Mouse (Mus musculus) left cerebral cortex, postnatal 14 days (tissue): Measurements from ENCODE around the gene Slc6a3. TPM values are rescaled to one million over a fixed set of nuclear protein-coding genes. Genes with fewer than 3 reads are reported as not detected.

Experiments
- DNase-seq, 2 experiments: peaks; one replicate each; pipeline ENCODE4 v3.0.0; 2021 to 2022; ENCODE audit warnings: low spot score in 2 of 2, mixed read lengths in 1 of 2
- intact Hi-C: fragments of 180-260 bp; cut with DNase I; formaldehyde crosslinking; loops from one replicate; pipeline ENCODE4 v1.15.1; 2025
- long read RNA-seq, 2 experiments: library from polyadenylated mRNA; stranded (forward); transcript quantifications; one replicate each; pipeline ENCODE4 v2.0.0; 2021
- total RNA-seq, 2 experiments: library from RNA; stranded (reverse); gene quantifications; 2 replicates each; pipeline ENCODE4 v1.2.3; 2021

Slc6a3 gene
- under 1 TPM in 1 of 2 experiments, not detected in 1; 0.25 TPM for total RNA-seq
- long read RNA-seq, experiment 1 = 0 reads
- long read RNA-seq, experiment 2 = 0 reads

DNA sequence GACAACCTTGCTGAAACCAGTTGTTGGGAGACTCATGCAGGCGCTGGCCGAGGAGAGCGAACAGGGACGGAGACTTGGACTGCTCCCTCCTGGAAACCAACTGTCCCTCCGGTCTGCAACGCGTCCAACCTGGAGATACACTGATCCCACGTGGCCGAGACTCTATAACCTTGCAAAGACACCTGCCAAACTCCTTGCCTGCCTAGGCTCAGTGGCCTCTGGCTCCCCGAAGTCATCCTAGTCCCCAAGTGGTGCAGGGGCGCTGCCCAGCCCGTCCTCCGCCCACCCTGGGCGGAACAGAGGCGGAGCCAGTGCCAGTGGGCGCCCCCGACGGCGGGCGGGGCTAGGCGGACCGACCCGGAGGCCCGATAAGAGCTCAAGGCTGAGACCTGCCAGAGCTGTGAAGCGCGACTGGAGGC lies at the start of gene Slc6a3:
Gene Slc6a3 (plus strand): TSS at position 345 of the 419 bp plus-strand sequence.
- intact Hi-C loops = no loop called here
- DNase-seq = peak in 1 of 2 experiments; percentile 8

DNA sequence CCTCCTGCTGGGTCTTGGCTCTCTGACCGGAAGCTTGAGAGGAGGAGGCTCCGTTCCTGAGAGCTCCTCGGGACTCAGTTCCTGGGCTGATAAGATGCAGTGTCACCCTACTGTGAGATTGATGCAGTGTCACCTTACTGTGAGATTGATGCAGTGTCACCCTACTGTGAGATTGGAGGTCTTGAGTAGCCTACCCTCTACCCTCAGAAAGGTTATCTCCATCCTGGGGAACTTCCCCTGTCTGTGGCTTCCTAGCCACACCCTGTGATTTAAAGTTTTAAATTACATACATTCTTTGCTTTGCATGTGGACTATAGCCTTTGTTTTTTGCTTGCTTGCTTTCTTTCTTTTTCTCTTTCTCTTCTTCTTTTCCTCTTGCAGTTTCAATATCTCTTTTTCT lies 48.4 kb upstream of the Slc6a3 start:
- intact Hi-C loops = no loop called here

DNA sequence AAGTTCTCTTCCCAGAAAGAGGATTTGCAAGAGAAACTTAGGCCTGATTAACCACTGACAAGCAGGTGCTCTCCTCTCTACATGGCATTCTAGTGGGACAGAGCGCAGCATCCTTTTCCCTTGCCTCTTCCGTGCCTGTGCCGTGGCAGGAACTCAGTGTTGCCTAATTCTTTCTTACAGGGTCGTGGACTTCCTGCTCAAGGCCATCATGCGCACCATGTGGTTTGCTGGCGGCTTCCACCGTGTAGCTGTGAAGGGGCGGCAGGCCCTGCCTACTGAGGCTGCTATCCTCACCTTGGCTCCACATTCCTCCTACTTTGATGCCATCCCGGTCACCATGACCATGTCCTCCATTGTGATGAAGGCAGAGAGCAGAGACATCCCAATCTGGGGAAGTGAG lies 47.8 kb upstream of the Slc6a3 start:
- intact Hi-C loops = no loop called here
- no peak for DNase-seq

More for the DNA sequence above, 48.4 kb upstream of the Slc6a3 start:
- no peak for DNase-seq

DNA sequence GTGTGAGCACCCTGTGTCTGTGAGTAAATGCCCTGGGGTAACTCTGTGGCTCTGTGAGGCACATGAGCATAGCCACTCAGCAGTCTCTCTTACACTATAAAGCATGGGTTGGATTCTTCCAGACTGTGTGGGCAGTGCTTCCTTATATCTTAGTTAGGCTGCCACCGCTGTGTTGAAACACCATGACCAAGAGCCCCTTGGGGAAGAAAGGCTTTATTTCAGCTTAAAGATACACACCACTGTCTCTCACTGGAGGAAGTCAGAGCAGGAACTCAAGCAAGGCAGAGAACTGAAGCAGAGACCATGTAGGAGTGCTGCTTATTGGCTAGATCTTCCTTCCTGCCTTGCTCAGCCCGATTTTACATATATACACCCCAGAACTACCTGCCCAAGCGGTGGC lies 46.6 kb upstream of the Slc6a3 start:
- DNase-seq = no peak
- intact Hi-C loops = no loop called here

DNA sequence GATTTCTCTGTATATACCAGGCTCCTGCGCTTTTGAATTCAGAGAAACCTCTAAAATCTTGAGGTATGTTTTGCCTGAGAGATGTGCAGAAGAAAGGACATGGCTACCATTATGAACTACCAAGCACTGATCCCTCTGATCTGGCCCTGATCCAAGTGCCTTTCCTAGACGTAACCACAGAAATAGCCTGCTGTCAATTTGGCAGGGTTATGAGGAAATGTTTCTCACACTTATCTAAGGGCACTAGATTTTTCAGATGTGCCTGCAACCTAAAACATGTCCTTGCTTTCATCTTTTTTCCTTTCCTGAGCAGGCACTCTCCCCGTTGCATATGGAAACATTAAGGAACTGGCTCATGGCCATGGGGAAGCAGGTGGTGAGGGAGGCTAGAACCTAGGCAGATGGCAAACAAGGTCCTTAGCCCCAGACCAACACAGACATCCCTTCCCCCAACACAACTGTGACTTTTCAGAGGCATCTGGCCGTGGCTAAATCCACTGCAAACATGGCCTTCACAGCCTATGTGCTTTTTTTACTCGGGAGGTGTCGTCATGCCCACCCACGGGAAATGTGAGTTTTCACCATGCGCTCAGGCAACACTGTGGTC lies 45.9 kb upstream of the Slc6a3 start:
- DNase-seq = peak in 1 of 2 experiments; percentile 31
- intact Hi-C loops = no loop called here

DNA sequence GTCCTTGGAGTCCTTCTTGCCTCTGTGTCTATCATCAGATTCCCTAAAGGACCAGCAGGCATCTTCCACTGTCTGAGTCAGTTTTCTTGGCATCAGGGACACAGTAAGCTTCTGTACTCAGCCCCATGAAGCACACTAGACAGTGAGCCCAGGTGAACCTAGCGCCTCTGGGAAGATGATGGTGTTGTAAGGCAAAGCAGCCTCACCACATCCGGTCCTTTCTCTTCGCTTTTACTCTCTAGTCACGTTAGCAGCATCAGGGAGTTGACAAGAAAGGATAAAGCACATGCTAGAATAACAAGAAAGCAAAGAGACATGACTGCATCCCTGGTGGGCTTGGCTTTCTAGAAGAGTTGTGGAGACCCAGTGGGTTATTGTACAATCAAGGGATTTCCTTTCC lies 43.4 kb upstream of the Slc6a3 start:
- intact Hi-C loops = no loop called here
- no peak for DNase-seq

DNA sequence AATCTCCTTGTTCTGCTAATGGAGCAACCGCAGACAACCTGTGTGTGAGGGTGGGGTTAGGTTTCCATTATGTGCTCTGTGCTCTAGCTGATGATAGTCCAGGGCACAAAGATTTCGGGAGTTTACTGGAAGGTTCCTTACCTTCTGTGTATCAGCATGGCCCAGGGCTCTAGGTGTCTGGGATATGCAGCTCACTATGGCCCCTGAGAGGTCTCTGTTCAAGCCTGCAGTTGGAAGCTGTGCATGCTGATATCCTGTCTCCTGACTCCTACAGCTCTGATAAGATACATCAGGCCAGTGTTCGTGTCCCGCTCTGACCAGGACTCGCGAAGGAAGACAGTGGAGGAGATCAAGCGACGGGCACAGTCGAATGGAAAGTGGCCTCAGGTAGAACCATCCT lies 42.0 kb upstream of the Slc6a3 start:
- no peak for DNase-seq
- intact Hi-C loops = no loop called here

DNA sequence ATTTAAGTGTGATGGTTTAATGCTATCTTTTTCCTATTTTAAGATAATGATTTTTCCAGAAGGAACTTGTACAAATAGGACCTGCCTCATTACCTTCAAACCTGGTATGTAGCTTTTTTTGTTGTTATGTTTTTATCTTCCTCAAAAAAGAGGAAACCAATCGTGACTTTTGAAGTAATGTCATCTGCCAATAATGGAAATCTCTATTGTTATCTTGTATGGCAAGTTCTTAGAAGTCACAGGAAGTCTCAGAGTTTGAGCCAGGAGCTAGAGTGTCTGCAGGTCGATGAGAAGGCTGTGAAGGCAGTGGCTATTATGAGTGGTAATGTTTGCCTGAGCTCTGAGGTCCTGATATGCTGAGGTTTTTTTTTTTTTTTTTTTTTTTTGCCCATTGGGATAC lies 40.4 kb upstream of the Slc6a3 start:
- intact Hi-C loops = no loop called here
- DNase-seq = no peak

DNA sequence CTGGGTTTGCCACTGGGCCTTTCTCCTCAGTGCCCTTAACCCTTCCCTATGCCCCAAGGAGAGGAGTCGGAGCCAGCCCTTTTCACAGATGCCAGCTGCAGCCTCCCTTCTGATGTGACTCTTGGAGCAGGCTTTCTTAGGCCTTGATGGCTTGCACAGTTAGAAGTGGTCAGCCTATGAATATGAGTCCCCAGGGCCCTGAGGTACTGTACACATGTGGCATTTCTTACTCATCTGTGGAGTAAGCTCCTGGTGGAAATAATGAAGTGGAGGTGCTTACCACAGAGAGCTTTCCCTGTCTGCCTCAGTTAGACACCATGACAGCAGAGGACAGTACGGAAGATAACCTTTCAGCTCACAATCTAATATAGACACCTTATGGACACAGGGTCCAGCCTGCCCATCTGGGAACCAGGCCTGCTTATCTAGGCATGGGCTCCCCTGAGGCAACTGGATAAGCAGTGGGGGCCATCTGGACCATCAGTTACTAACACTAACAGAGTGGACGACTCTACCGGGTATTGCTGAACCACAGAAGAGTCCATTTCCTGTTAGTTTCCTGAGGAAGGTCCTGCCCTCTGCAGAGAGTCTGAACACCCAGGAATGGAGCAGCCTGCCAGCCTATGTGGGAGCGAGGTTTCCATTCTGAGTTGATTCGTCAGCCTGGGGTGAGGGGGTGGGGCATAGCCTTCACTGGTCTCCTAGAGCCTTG lies 36.5 kb upstream of the Slc6a3 start:
- DNase-seq = no peak
- intact Hi-C loops = no loop called here

DNA sequence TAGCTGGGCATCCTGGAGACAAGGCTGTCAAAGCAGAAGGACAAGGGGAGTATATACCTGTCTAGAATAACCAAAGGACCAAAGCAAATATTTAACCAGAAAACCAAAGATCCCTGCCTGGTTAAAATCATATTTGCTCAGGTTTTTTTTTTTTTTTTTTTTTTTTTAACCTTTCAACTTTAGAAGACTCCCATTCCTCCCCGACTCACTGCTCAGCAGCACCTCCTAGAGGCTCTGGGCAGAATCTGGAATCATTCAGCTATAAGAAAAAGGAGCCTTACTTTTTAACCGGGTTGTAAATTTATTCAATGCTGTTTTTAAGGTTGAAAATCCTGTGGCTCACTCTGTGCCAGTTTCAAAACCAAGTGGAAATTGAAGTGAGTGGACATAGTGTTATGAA lies 33.8 kb upstream of the Slc6a3 start:
- no peak for DNase-seq
- intact Hi-C loops = no loop called here

DNA sequence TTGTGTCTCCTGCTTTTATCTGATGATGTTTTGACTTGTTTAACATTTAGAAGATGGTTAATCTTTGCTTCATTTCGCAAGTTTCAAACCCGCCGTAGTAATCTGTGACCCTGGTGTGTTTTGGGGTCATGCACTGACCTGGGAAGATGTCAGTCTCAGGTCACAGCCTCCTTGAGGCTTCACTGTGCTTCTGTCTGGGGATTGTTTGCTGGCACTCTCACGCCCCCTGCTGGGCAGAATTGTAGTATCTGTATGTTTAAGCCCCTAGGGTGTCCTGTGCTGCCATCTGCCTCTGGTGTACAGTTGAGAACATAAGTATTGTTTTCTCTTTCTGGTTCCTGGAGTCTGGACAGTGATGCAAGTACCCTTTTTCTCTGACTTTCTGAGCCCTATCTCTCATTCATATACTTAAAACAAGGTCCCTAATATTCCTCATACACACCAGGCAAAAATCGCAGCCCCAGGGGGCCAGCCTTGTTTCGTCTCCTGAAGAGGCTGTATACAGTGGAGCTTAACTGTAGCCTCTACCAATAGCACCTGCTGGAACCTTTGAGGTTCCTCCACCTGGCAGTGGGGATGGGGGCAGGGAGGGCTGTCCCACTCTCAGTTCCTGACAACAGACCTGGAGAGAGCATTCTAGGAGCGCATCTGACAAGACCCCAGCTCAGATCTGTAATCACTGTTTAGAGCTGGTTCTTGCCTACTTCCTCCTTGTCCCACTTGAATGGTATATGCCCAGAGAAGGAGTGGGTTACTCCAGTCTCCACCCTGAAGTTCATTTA lies 30.7 kb upstream of the Slc6a3 start:
- DNase-seq = peak; percentile 89 to 90
- intact Hi-C loops = loop anchor here (1.0 to 5.0 kb wide), 2 partner anchors 34 to 80 kb away; no protein-coding TSS in a partner anchor

DNA sequence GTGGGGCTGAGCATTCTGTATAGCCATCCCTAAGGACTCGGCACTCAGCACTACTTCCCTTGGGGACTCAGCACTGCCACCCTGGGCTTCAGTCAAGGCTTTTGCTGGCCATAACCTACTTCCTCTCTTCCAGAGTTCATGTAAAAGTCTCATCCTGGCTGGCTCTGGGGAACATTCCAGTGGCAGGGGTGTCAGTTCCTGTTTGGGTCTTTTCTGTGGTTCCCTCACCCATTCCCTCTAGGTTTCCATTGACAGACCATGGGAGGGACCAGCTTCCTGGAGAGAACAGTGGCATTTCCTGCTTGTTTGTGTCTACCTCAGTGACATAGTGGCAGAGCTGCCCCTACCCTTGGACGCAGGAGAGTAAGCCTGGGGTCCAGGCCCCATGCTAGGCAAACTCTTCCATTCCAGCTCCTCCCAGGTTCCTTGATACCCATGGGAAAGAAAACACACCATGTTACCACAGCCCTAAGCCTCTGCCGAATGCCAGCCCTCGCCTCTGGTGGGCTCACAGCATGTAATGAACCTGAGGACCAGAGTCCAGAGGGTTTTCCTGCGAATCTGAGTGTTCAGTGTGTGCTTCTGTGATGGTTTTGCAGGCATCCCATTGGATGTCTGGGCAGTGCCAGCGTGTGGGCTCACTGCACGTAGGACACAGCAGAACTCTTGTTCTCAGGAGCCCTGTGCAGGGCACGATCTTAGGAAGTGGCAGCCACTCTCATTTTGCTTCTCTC lies 27.6 kb upstream of the Slc6a3 start:
- intact Hi-C loops = loop anchor here (5.0 kb wide), 1 partner anchor 37 kb away; no protein-coding TSS in a partner anchor
- no peak for DNase-seq

DNA sequence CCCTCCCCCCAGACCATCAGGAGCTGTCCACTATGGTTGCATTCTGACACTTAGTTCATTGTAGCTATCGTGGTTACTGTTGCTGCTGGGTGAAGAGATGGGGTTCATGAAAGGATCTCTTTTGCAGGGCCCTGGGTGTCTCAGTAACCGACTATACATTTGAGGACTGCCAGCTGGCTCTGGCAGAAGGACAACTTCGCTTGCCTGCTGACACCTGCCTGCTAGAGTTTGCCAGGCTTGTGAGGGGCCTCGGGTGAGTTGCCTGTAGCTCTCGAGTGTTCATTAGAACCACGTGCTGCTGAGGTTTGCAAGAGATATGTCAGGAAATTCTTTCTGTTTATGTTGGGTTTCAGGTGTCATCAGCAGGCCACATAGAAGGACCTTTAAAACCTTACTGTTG lies 26.7 kb upstream of the Slc6a3 start:
- peak in 1 of 2 experiments; percentile 39 for DNase-seq
- intact Hi-C loops = loop anchor here (5.0 to 10.0 kb wide), 4 partner anchors 38 to 395 kb away; no protein-coding TSS in a partner anchor

DNA sequence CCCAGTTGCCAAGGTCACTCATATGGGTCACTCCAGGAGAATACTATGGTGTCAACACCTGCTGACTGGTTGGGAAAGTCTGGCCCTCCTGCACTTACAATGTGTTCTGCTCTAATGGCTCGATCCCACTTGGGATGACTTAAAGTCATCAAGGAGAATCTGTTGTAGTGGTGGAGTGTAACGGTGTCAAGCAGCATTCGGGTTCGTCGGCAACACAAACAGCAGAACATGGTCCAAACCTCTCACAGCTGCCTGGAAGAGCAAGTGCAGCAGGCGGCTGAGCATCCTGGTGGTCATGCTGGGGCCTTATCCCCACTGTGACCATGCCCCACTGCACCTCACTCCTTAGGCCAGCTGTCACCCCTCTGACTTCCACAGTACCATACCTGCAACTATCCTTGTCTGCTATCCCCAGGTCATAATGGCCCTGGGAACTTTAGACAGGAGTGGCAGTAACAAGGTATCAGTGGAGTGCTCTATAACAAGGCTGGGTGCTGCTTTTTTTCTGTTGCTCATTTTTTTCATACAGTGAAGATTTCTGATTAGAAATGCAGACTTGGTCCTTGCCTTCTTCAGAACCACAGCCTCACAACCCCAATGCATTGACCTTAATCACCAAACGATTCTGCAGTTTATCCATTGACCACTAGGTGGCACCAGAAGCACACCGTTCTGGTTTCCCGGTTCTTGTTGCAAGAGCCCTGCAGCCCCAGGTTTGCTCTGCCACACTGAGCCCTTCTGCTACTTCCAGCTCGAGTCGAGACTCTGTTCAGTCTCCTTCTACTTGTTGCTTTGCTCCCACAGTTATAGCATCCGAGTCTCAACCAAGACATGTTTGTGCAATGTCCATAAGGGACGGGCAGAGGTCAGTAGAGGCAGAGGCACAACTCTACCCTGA lies 23.5 kb upstream of the Slc6a3 start:
- intact Hi-C loops = loop anchor here (5.0 to 10.0 kb wide), 3 partner anchors 109 to 392 kb away; no protein-coding TSS in a partner anchor
- peak; percentile 88 for DNase-seq

DNA sequence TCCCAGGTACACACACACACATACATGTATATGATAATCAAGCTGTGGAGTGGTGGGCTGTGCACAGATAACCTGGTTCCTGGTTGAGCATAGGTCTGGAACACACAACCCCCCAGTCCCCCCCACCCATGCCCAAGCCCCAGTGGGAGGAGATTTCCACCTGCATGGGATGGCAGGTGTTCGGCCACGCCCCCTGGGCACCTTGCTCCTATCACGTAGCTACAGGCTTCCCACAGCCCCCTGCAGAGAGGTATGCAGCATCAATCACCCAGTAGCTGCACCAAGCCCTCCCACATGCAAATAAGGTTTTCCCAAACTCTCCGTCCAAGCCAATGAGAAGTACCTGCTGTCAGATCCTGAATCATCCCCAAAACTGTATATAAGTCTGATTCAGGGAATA lies 19.7 kb upstream of the Slc6a3 start:
- DNase-seq = no peak
- intact Hi-C loops = loop anchor here (10.0 kb wide), 2 partner anchors 178 to 388 kb away; no protein-coding TSS in a partner anchor

DNA sequence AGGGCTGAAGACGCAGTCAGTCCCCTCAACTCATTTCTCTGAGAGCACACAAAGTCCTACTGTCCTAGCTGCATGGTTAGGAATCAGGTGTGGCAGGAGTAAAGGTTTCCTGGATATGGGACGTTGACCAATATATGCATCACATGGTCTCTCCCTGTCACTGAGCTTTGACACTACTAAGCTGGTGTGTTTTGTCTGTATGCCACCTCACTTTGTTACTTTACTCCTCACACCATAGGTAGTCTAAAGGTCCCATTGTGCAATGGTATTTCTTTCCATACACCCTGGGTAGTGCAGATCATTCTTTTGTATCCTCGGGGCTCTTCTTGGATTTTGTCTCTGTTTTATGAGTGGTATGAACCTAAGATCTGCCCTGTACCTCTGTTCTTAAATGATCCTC lies 2.8 kb upstream of the Slc6a3 start:
- intact Hi-C loops = no loop called here
- no peak for DNase-seq

DNA sequence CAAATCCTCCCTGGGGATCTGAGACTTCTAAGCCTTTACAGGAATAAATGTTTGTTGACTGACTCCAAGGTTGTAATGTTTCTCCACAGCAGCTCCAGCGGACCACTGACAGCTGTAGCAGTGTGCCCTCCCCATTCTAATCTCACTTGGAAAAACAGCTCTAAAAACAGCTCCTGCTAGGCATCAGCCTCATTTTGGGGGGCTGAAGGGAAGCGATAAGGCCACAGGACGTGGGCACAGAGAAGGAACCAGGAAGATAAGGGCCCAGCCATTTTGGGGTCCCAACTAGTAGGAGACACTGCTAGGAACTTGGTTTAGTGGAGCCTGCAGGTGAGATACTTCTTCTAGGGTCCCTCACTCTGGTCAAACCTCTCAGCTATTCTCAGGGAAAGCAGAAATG lies 1.3 kb upstream of the Slc6a3 start:
- intact Hi-C loops = no loop called here
- DNase-seq = no peak

DNA sequence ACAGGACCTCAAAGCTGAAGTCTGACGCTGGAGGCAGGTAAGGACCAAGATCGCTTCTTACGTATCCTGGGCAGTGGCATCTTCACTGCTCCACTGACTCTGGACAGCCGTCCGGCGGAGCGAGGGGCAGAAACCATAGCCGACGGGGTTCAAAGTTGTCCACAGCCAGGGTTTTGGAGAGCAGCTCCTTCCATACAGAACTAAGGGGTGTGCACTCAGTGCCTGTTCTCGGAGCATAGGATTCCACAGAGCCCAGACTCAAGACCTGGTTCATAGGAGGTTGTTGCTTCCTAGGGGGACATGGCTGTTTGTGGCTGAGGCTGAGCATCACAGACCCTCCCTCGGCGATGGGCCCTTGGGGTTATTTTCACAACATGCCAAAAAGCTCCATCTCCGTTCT lies 277 bp downstream of the Slc6a3 start:
- intact Hi-C loops = no loop called here
- no peak for DNase-seq
